Mouse (Mus musculus): ENCODE results near the gene Eprs. TPM values are rescaled to one million over a fixed set of nuclear protein-coding genes. Genes with fewer than 3 reads are reported as not detected.

Eprs gene
- polyA plus RNA-seq, 1 experiment from 2014 or later, result 172 TPM

GRCm38 (mm10) chr1:185331983-185332430 lies 30.8 kb upstream of the Eprs start, which contains the start of gene Bpnt1:
Bpnt1 (plus strand) TSS chr1:185332149.
- Histone ChIP-seq H3K36me3 (ENCODE audit: control insufficient read depth, insufficient read depth, low read length) (no peaks in the 10 kb centered on the region), H3K4me3 (ENCODE audit: low read depth, low read length) (peak within 1 kb of the TSS; percentile 55), H3K27me3 (ENCODE audit: control insufficient read depth, insufficient read depth, low read length) (no peaks in the 10 kb centered on the region), H3K27ac (ENCODE audit: low read depth, low read length) (peak within 1 kb of the TSS; percentile 37; the same call in 1 of the 2 replicates), H3K4me1 (replicated peaks; ENCODE audit: control insufficient read depth, insufficient read depth, low read length) (0 out of 2 replicates have a peak, but pooled peaks cover 3% of the 10 kb centered on the region), H3K9me3 (ENCODE audit: control insufficient read depth, low read length) (no peaks in the 10 kb centered on the region), H3K4me2 (replicated peaks; ENCODE audit: low read depth, low read length) (peak within 1 kb of the TSS; percentile 60), H3K9ac (ENCODE audit: low read depth, low read length) (peak within 1 kb of the TSS; percentile 71)
- ATAC-seq (ENCODE audit: low FRiP score) (peak; percentile 85), DNase-seq (ENCODE audit: low spot score) (peak; percentile 94)
- WGBS, result 1% methylated on average over 32 of the region's 32 CpGs

GRCm38 (mm10) chr1:185333651-185334050 lies 29.2 kb upstream of the Eprs start:
- H3K9me3 ChIP-seq (ENCODE audit: control insufficient read depth, low read length), result no peaks in the 10 kb centered on the region
- WGBS, result 90% methylated on average over 5 of the region's 5 CpGs
- H3K36me3 ChIP-seq (ENCODE audit: control insufficient read depth, insufficient read depth, low read length), result no peaks in the 10 kb centered on the region
- ATAC-seq (ENCODE audit: low FRiP score), result no peak
- no peak overlapping the region for H3K4me2 ChIP-seq (replicated peaks; ENCODE audit: low read depth, low read length)
- no peak for DNase-seq (ENCODE audit: low spot score)
- no peak overlapping the region for H3K27ac ChIP-seq (ENCODE audit: low read depth, low read length)
- no peak overlapping the region for H3K4me3 ChIP-seq (ENCODE audit: low read depth, low read length)
- no peak overlapping the region for H3K9ac ChIP-seq (ENCODE audit: low read depth, low read length)
- H3K4me1 ChIP-seq (replicated peaks; ENCODE audit: control insufficient read depth, insufficient read depth, low read length), result 0 out of 2 replicates have a peak, but pooled peaks cover 3% of the 10 kb centered on the region
- no peaks in the 10 kb centered on the region for H3K27me3 ChIP-seq (ENCODE audit: control insufficient read depth, insufficient read depth, low read length)

GRCm38 (mm10) chr1:185334136-185334535 lies 28.7 kb upstream of the Eprs start:
- ATAC-seq (ENCODE audit: low FRiP score), result no peak
- 93% methylated on average over 4 of the region's 4 CpGs for WGBS

GRCm38 (mm10) chr1:185335231-185335765 lies 27.5 kb upstream of the Eprs start:
- DNase-seq (ENCODE audit: low spot score) (no peak), ATAC-seq (ENCODE audit: low FRiP score) (no peak)
- Histone ChIP-seq H3K36me3 (ENCODE audit: control insufficient read depth, insufficient read depth, low read length) (peaks cover 3% of the 10 kb centered on the region; the same call in 1 of the 2 replicates), H3K4me1 (replicated peaks; ENCODE audit: control insufficient read depth, insufficient read depth, low read length) (0 out of 2 replicates have a peak, but pooled peaks cover 3% of the 10 kb centered on the region), H3K4me3 (ENCODE audit: low read depth, low read length) (no peak overlapping the region), H3K27ac (ENCODE audit: low read depth, low read length) (no peak overlapping the region), H3K4me2 (replicated peaks; ENCODE audit: low read depth, low read length) (no peak overlapping the region), H3K9ac (ENCODE audit: low read depth, low read length) (no peak overlapping the region), H3K27me3 (ENCODE audit: control insufficient read depth, insufficient read depth, low read length) (no peaks in the 10 kb centered on the region), H3K9me3 (ENCODE audit: control insufficient read depth, low read length) (no peaks in the 10 kb centered on the region)
- 81% methylated on average over 6 of the region's 6 CpGs for WGBS

More at GRCm38 (mm10) chr1:185334136-185334535, 28.7 kb upstream of the Eprs start:
- no peak overlapping the region for H3K9ac ChIP-seq (ENCODE audit: low read depth, low read length)
- H3K4me2 ChIP-seq (replicated peaks; ENCODE audit: low read depth, low read length), result no peak overlapping the region
- H3K27me3 ChIP-seq (ENCODE audit: control insufficient read depth, insufficient read depth, low read length), result no peaks in the 10 kb centered on the region
- H3K4me3 ChIP-seq (ENCODE audit: low read depth, low read length), result no peak overlapping the region
- no peaks in the 10 kb centered on the region for H3K36me3 ChIP-seq (ENCODE audit: control insufficient read depth, insufficient read depth, low read length)
- 0 out of 2 replicates have a peak, but pooled peaks cover 3% of the 10 kb centered on the region for H3K4me1 ChIP-seq (replicated peaks; ENCODE audit: control insufficient read depth, insufficient read depth, low read length)
- DNase-seq (ENCODE audit: low spot score), result no peak
- no peaks in the 10 kb centered on the region for H3K9me3 ChIP-seq (ENCODE audit: control insufficient read depth, low read length)
- no peak overlapping the region for H3K27ac ChIP-seq (ENCODE audit: low read depth, low read length)

GRCm38 (mm10) chr1:185336535-185336934 lies 26.3 kb upstream of the Eprs start:
- Histone ChIP-seq H3K27ac (ENCODE audit: low read depth, low read length) (no peak overlapping the region), H3K27me3 (ENCODE audit: control insufficient read depth, insufficient read depth, low read length) (no peaks in the 10 kb centered on the region), H3K4me2 (replicated peaks; ENCODE audit: low read depth, low read length) (no peak overlapping the region), H3K4me3 (ENCODE audit: low read depth, low read length) (no peak overlapping the region), H3K9ac (ENCODE audit: low read depth, low read length) (no peak overlapping the region), H3K36me3 (ENCODE audit: control insufficient read depth, insufficient read depth, low read length) (peaks cover 3% of the 10 kb centered on the region; the same call in 1 of the 2 replicates), H3K4me1 (replicated peaks; ENCODE audit: control insufficient read depth, insufficient read depth, low read length) (0 out of 2 replicates have a peak, but pooled peaks cover 3% of the 10 kb centered on the region), H3K9me3 (ENCODE audit: control insufficient read depth, low read length) (no peaks in the 10 kb centered on the region)
- DNase-seq (ENCODE audit: low spot score) (no peak), ATAC-seq (ENCODE audit: low FRiP score) (no peak)
- WGBS, result 69% methylated on average over 3 of the region's 3 CpGs

GRCm38 (mm10) chr1:185342441-185342840 lies 20.4 kb upstream of the Eprs start:
- WGBS, result 93% methylated on average over 4 of the region's 4 CpGs
- H3K4me3 ChIP-seq (ENCODE audit: low read depth, low read length), result no peak overlapping the region
- no peaks in the 10 kb centered on the region for H3K9me3 ChIP-seq (ENCODE audit: control insufficient read depth, low read length)
- ATAC-seq (ENCODE audit: low FRiP score), result no peak
- H3K9ac ChIP-seq (ENCODE audit: low read depth, low read length), result no peak overlapping the region
- H3K27ac ChIP-seq (ENCODE audit: low read depth, low read length), result no peak overlapping the region
- DNase-seq (ENCODE audit: low spot score), result no peak
- peaks cover 6% of the 10 kb centered on the region; the same call in 1 of the 2 replicates for H3K36me3 ChIP-seq (ENCODE audit: control insufficient read depth, insufficient read depth, low read length)
- no peak overlapping the region for H3K4me2 ChIP-seq (replicated peaks; ENCODE audit: low read depth, low read length)
- no peaks in the 10 kb centered on the region for H3K4me1 ChIP-seq (replicated peaks; ENCODE audit: control insufficient read depth, insufficient read depth, low read length)
- no peaks in the 10 kb centered on the region for H3K27me3 ChIP-seq (ENCODE audit: control insufficient read depth, insufficient read depth, low read length)

GRCm38 (mm10) chr1:185343422-185343821 lies 19.4 kb upstream of the Eprs start:
- Histone ChIP-seq H3K36me3 (ENCODE audit: control insufficient read depth, insufficient read depth, low read length) (peaks cover 6% of the 10 kb centered on the region; the same call in 1 of the 2 replicates), H3K27ac (ENCODE audit: low read depth, low read length) (no peak overlapping the region), H3K9ac (ENCODE audit: low read depth, low read length) (no peak overlapping the region), H3K4me3 (ENCODE audit: low read depth, low read length) (no peak overlapping the region), H3K27me3 (ENCODE audit: control insufficient read depth, insufficient read depth, low read length) (no peaks in the 10 kb centered on the region), H3K9me3 (ENCODE audit: control insufficient read depth, low read length) (no peaks in the 10 kb centered on the region), H3K4me2 (replicated peaks; ENCODE audit: low read depth, low read length) (no peak overlapping the region), H3K4me1 (replicated peaks; ENCODE audit: control insufficient read depth, insufficient read depth, low read length) (no peaks in the 10 kb centered on the region)
- 81% methylated on average over 8 of the region's 8 CpGs for WGBS
- no peak for DNase-seq (ENCODE audit: low spot score)
- no peak for ATAC-seq (ENCODE audit: low FRiP score)

- Histone ChIP-seq H3K4me3 (ENCODE audit: low read depth, low read length) (no peak overlapping the region), H3K4me1 (replicated peaks; ENCODE audit: control insufficient read depth, insufficient read depth, low read length) (no peaks in the 10 kb centered on the region), H3K4me2 (replicated peaks; ENCODE audit: low read depth, low read length) (no peak overlapping the region), H3K27me3 (ENCODE audit: control insufficient read depth, insufficient read depth, low read length) (no peaks in the 10 kb centered on the region), H3K36me3 (ENCODE audit: control insufficient read depth, insufficient read depth, low read length) (peaks cover 3% of the 10 kb centered on the region; the same call in 1 of the 2 replicates), H3K27ac (ENCODE audit: low read depth, low read length) (no peak overlapping the region), H3K9ac (ENCODE audit: low read depth, low read length) (no peak overlapping the region), H3K9me3 (ENCODE audit: control insufficient read depth, low read length) (no peaks in the 10 kb centered on the region)
- ATAC-seq (ENCODE audit: low FRiP score) (no peak), DNase-seq (ENCODE audit: low spot score) (peak; percentile 5)
- 76% methylated on average over 10 of the region's 10 CpGs for WGBS
Measured at GRCm38 (mm10) chr1:185346188-185346587, 16.7 kb upstream of the Eprs start.

- Histone ChIP-seq H3K9ac (ENCODE audit: low read depth, low read length) (no peak overlapping the region), H3K36me3 (ENCODE audit: control insufficient read depth, insufficient read depth, low read length) (no peaks in the 10 kb centered on the region), H3K4me1 (replicated peaks; ENCODE audit: control insufficient read depth, insufficient read depth, low read length) (no peaks in the 10 kb centered on the region), H3K4me2 (replicated peaks; ENCODE audit: low read depth, low read length) (no peak overlapping the region), H3K4me3 (ENCODE audit: low read depth, low read length) (no peak overlapping the region), H3K27me3 (ENCODE audit: control insufficient read depth, insufficient read depth, low read length) (no peaks in the 10 kb centered on the region), H3K9me3 (ENCODE audit: control insufficient read depth, low read length) (no peaks in the 10 kb centered on the region), H3K27ac (ENCODE audit: low read depth, low read length) (no peak overlapping the region)
- WGBS, result 94% methylated on average over 14 of the region's 14 CpGs
- DNase-seq (ENCODE audit: low spot score), result no peak
- ATAC-seq (ENCODE audit: low FRiP score), result no peak
Measured at GRCm38 (mm10) chr1:185349741-185350140, 13.1 kb upstream of the Eprs start.
